Mouse (Mus musculus) small intestine, adult 2 months (tissue): ENCODE measurements around the gene Lrfn2. TPM values are rescaled to one million over a fixed set of nuclear protein-coding genes. Genes with fewer than 3 reads are reported as not detected.

Experiments used
- H3K27ac ChIP-seq: fragments of 200-500 bp; 2 replicates; pipeline ENCODE4 v1.5.1; 2012; ENCODE audit warnings: low read depth, low read length, control low read depth, inconsistent platforms; ENCODE audit not compliant: insufficient read depth
- H3K27me3 ChIP-seq: fragments of 200-500 bp; 2 replicates; pipeline ENCODE4 v1.6.1; 2012; ENCODE audit warnings: mild to moderate bottlenecking, moderate library complexity, low read length, inconsistent platforms; ENCODE audit not compliant: control insufficient read depth, insufficient read depth
- H3K36me3 ChIP-seq: fragments of 200-500 bp; 2 replicates; pipeline ENCODE4 v1.6.1; 2012; ENCODE audit warnings: mild to moderate bottlenecking, low read length, control low read depth, inconsistent platforms; ENCODE audit not compliant: control insufficient read depth, insufficient read depth
- H3K4me1 ChIP-seq: fragments of 200-500 bp; 2 replicates; pipeline ENCODE4 v1.6.1; 2012; ENCODE audit warnings: low read length, inconsistent platforms, mixed read lengths; ENCODE audit not compliant: control insufficient read depth, insufficient read depth, insufficient read length
- H3K4me3 ChIP-seq: fragments of 200-500 bp; 2 replicates; pipeline ENCODE4 v1.5.1; 2012; ENCODE audit warnings: low read depth, mild to moderate bottlenecking, control low read depth, inconsistent platforms, low read length, moderate library complexity
- CTCF ChIP-seq: fragments of 200-500 bp; IDR thresholded peaks from 2 replicates; pipeline ENCODE4 v1.5.1; 2012; ENCODE audit warnings: low read depth, mild to moderate bottlenecking, control low read depth, inconsistent platforms, low read length, moderate library complexity, mixed read lengths; ENCODE audit not compliant: insufficient replicate concordance, insufficient read length; ENCODE audit errors: extremely low read depth
- POLR2A ChIP-seq: fragments of 200-500 bp; IDR thresholded peaks from 2 replicates; pipeline ENCODE4 v1.6.1; 2012; ENCODE audit warnings: low read depth, mild to moderate bottlenecking, control low read depth, inconsistent platforms, low read length, moderate library complexity
- WGBS: fragments of 180-500 bp; shearing (Covaris S2); methylation state at CpG from one replicate; pipeline ENCODE4 v1.1.7; 2018; 5-methylcytosine and 5-hydroxymethylcytosine counted together
- polyA plus RNA-seq: library from polyadenylated mRNA; depleted of rRNA; stranded (reverse); fragments of >200 nt; gene quantifications from 2 replicates; pipeline ENCODE4 v1.2.3, GENCODE M21; 2012

Lrfn2 gene
- polyA plus RNA-seq, 1 experiment: 0.10 TPM

DNA sequence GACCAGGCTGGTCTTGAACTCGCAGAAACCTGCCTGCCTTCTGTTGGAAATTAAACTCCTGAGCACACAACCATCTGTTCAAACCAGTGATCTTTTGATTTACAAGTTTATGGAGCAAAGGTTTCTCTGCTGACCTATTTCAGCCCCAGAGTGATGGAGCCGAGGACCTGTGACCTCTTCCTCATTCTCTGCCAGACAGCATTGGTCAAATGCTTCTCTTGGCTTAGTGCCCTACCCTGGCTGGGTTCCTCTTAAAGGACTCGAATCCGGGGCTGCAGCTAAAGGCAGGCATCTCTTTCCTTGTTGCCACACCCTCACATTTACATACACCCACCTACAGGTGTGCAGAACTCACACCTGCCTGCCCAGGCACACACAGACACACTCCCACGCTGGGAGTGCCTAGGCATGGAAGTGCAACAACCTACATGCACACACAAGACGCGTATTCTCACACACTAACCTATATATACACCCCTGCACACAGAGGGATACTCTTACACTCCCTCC lies 6.6 kb downstream of the Lrfn2 start:
- Histone ChIP-seq H3K27ac (no peak overlapping the region), H3K27me3 (no peaks in the 10 kb centered on the region), H3K36me3 (no peaks in the 10 kb centered on the region), H3K4me3 (no peak overlapping the region), H3K4me1 (peaks cover 18% of the 10 kb centered on the region; the same call in 1 of the 2 replicates)
- TF ChIP-seq CTCF (no peak), POLR2A (no peak)
- 35% methylated on average over 7 of the region's 7 CpGs for WGBS

DNA sequence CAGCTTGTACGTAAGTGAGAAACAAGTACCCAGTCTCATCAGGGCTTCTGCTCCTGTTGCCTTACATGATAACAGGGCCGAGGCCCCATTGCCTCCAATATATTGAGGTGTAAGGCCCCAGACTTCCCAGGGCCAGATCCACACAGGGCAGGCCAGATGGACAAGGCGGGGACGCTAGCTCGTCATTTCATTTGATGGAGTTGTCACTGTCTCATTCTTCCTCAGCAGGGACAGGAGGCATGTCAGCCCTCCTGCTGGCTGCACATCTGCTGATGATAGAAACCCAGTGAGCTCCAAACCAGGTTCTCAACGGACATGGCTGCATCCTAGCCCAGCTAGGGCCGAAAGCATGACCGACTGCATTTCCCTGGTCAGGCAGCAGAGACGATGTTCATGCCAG lies 14.1 kb downstream of the Lrfn2 start:
- no peaks in the 10 kb centered on the region for H3K27me3 ChIP-seq
- H3K4me3 ChIP-seq: no peak overlapping the region
- TF ChIP-seq POLR2A (no peak), CTCF (no peak)
- no peaks in the 10 kb centered on the region for H3K36me3 ChIP-seq
- no peak overlapping the region for H3K27ac ChIP-seq
- 85% methylated on average over 9 of the region's 9 CpGs for WGBS
- no peaks in the 10 kb centered on the region for H3K4me1 ChIP-seq

DNA sequence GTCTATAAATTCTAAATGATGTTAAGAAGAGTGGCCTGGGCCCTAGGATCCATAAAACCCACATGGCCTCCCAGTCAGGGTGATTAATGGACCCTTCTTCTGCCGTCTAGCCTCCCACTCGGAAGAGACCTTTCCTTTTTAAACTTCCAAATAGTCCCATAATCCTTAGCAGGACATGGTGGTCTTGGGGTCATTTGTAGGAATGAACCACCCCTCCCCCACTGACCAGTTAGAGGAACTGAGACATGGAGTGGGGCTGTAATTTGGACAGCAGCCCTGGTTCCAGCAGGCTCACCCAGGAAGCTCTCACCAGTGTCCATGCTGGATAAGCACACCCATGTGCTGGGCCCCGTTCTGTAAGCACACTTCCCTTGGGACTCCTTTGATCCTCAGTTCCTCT lies 14.6 kb downstream of the Lrfn2 start:
- H3K4me1 ChIP-seq: no peaks in the 10 kb centered on the region
- TF ChIP-seq CTCF (no peak), POLR2A (no peak)
- H3K4me3 ChIP-seq: no peak overlapping the region
- H3K27ac ChIP-seq: no peak overlapping the region
- no peaks in the 10 kb centered on the region for H3K36me3 ChIP-seq
- no peaks in the 10 kb centered on the region for H3K27me3 ChIP-seq
- 51% methylated on average over 3 of the region's 3 CpGs for WGBS

DNA sequence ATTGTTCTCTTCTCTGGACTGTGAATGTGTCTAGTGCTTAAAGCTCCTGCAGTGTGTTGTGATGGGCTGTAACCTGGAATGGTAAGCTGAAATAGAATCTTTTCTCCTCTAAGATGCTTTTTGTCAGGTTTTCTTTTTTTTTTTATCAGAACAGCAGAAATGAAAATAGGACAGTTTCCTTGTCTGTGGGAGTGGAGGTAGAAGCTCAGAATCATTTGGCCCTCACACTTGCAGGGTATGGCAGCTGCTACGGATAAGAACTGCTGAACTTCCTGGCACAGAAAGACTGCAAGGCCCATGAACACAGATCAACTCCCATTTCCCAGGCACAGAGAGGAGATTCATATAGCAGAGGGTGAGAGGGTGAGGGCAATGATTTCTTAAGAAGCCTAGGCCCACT lies 19.1 kb downstream of the Lrfn2 start:
- no peak for TF ChIP-seq POLR2A
- no peak for TF ChIP-seq CTCF
- no peaks in the 10 kb centered on the region for H3K36me3 ChIP-seq
- 67% methylated on average over 1 of the region's 1 CpGs for WGBS
- no peak overlapping the region for H3K27ac ChIP-seq
- no peaks in the 10 kb centered on the region for H3K4me1 ChIP-seq
- H3K4me3 ChIP-seq: no peak overlapping the region
- H3K27me3 ChIP-seq: no peaks in the 10 kb centered on the region

DNA sequence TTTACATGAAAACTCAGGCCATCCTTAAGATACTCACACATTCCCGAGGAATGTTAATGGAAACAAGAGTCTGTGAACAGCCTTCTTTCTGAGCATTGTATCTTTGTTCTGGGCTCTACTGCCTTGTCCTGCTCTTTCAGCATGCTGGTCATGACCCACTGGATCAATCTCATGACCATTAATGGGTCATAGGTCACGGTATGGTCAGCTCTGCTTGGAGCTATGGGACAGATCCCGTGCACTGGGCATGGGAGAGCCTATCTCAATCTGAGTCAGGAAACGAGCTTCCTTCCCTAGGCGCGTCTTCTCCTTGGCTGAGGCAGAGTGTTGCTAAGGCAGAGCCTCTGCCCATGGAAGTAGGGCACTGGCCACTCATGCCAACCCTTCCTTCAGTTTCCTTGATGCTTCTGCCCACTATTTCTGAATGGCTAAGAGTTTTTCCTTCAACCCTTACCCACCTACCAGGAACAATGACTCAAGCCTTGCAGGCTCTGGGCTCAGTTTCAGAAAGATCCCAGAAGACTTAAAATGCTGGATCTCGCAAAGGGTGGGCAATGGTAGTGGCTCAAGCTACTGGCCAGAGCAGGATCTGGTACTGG lies 24.0 kb downstream of the Lrfn2 start:
- no peaks in the 10 kb centered on the region for H3K27me3 ChIP-seq
- H3K36me3 ChIP-seq: no peaks in the 10 kb centered on the region
- TF ChIP-seq CTCF: no peak
- no peak for TF ChIP-seq POLR2A
- H3K4me3 ChIP-seq: no peak overlapping the region
- H3K4me1 ChIP-seq: peaks cover 3% of the 10 kb centered on the region; the same call in 1 of the 2 replicates
- 69% methylated on average over 7 of the region's 7 CpGs for WGBS
- H3K27ac ChIP-seq: no peak overlapping the region

DNA sequence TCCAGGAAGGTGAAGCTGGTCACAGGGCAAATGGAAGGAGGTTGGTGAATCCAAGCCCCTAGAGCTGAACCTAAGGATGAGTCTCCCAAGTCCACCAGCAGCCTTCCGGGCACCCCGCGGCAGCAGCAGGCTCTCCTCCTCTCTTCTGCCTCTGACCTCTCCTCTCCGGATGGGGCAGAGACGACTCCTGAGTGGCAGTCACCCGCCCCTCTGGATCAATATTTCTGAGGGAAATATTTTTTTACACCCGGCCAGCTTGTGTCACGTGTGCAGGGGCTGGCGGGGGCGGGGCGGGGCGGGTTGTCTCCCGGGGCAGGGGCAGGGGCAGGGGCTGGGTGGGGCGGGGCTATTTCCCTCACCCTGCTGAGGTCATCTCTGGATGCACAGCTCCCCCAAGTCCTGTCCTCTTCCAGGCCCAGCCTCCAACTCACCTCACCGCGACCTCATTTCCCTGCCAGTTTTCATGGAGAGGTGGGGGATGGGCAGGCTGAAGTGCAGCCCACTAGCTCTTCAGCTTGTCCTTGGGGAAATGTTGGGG lies 28.1 kb downstream of the Lrfn2 start:
- Histone ChIP-seq H3K27ac (no peak overlapping the region), H3K36me3 (no peaks in the 10 kb centered on the region), H3K4me1 (peaks cover 3% of the 10 kb centered on the region; the same call in 1 of the 2 replicates), H3K27me3 (no peaks in the 10 kb centered on the region), H3K4me3 (peak overlapping the region; percentile 35)
- WGBS: 6% methylated on average over 16 of the region's 16 CpGs
- TF ChIP-seq CTCF: no peak
- no peak for TF ChIP-seq POLR2A

DNA sequence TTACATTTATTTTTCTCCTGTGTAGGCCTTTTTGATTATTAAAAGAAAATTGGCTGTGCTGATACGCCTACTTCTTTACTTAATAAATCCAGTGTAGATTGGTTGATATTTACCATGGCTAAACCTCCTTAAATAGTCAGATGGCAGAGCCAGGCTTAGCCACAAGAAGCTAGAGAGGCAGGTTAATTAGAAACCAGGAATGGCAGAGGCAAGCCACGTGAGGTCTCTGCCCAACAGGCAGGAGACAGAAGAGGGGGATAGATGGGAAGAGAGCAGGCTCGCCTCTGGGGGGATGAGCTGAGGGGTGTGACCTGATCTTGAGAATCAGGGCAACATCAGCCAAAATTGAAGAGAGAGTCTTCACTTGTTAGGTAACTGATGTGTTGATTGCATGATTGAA lies 30.5 kb downstream of the Lrfn2 start:
- H3K4me1 ChIP-seq: peaks cover 3% of the 10 kb centered on the region; the same call in 1 of the 2 replicates
- no peak overlapping the region for H3K27ac ChIP-seq
- H3K36me3 ChIP-seq: no peaks in the 10 kb centered on the region
- H3K27me3 ChIP-seq: no peaks in the 10 kb centered on the region
- TF ChIP-seq POLR2A: no peak
- no peak for TF ChIP-seq CTCF
- WGBS: 47% methylated on average over 3 of the region's 3 CpGs
- H3K4me3 ChIP-seq: no peak overlapping the region
